Mouse (Mus musculus) midbrain, embryonic 10.5 days (tissue): ENCODE data around the gene Lta. TPM values are rescaled to one million over a fixed set of nuclear protein-coding genes. Genes with fewer than 3 reads are reported as not detected.

ENCODE experiments used
- DNase-seq: peaks from one replicate; pipeline ENCODE4 v3.0.0-alpha.2; 2017; ENCODE audit warnings: low spot score
- H3K27ac ChIP-seq: fragments of 300-500 bp; sonication (generic); replicated peaks from 2 replicates; pipeline ENCODE4 v1.5.1; 2016; ENCODE audit warnings: mild to moderate bottlenecking
- H3K27me3 ChIP-seq: fragments of 300-500 bp; sonication (generic); 2 replicates; pipeline ENCODE4 v1.6.1; 2016; ENCODE audit warnings: low read depth, mild to moderate bottlenecking; ENCODE audit not compliant: poor library complexity, severe bottlenecking
- H3K36me3 ChIP-seq: fragments of 300-500 bp; sonication (generic); 2 replicates; pipeline ENCODE4 v1.6.1; 2016; ENCODE audit warnings: mild to moderate bottlenecking, moderate library complexity
- H3K4me1 ChIP-seq: fragments of 300-500 bp; sonication (generic); 2 replicates; pipeline ENCODE4 v1.6.1; 2016
- H3K4me3 ChIP-seq: fragments of 300-500 bp; sonication (generic); 2 replicates; pipeline ENCODE4 v1.5.1; 2016; ENCODE audit warnings: mild to moderate bottlenecking, moderate library complexity
- H3K9me3 ChIP-seq: fragments of 300-500 bp; sonication (generic); replicated peaks from 2 replicates; pipeline ENCODE4 v1.6.1; 2016; ENCODE audit warnings: mild to moderate bottlenecking
- WGBS: fragments of 180-500 bp; shearing (Covaris S2); methylation state at CpG from one replicate; pipeline ENCODE4 v1.1.7; 2016; 5-methylcytosine and 5-hydroxymethylcytosine counted together
- polyA plus RNA-seq: library from polyadenylated mRNA; unstranded; fragments of >200 nt; fragmentation: Nextera tagmentation; extraction: Ambion mirVana; gene quantifications from 2 replicates; pipeline ENCODE4 v1.2.1, GENCODE M21; 2016

Lta gene
- polyA plus RNA-seq, 1 experiment from 2014 or later, result not detected

- H3K4me1 ChIP-seq, result peaks cover 8% of the 10 kb centered on the region; the same call in 1 of the 2 replicates
- H3K27ac ChIP-seq, result no peak overlapping the region; the same call in 1 of the 2 replicates
- 86% methylated on average over 18 of the region's 18 CpGs for WGBS
- H3K4me3 ChIP-seq, result no peak overlapping the region
- peaks cover 51% of the 10 kb centered on the region for H3K36me3 ChIP-seq
- no peak for DNase-seq
- no peaks in the 10 kb centered on the region for H3K27me3 ChIP-seq
- no peaks in the 10 kb centered on the region for H3K9me3 ChIP-seq
These were observed 13.5 kb upstream of the Lta start for GRCm38 (mm10) chr17:35218516-35219193.

- Histone ChIP-seq H3K4me1 (peaks cover 16% of the 10 kb centered on the region), H3K9me3 (no peaks in the 10 kb centered on the region), H3K27me3 (no peaks in the 10 kb centered on the region), H3K27ac (no peak overlapping the region), H3K36me3 (0 out of 2 replicates have a peak, but pooled peaks cover 2% of the 10 kb centered on the region), H3K4me3 (no peak overlapping the region)
- 92% methylated on average over 5 of the region's 5 CpGs for WGBS
- no peak for DNase-seq
These were observed 7.9 kb upstream of the Lta start for GRCm38 (mm10) chr17:35213071-35213470.

GRCm38 (mm10) chr17:35210593-35210992 lies 5.4 kb upstream of the Lta start:
- Histone ChIP-seq H3K9me3 (no peaks in the 10 kb centered on the region), H3K27me3 (peaks cover under 1% of the 10 kb centered on the region; the same call in 1 of the 2 replicates), H3K27ac (no peak overlapping the region), H3K36me3 (no peaks in the 10 kb centered on the region), H3K4me3 (no peak overlapping the region), H3K4me1 (peaks cover 16% of the 10 kb centered on the region)
- DNase-seq, result no peak
- WGBS, result 81% methylated on average over 3 of the region's 3 CpGs

- Histone ChIP-seq H3K9me3 (no peaks in the 10 kb centered on the region), H3K27me3 (peaks cover 6% of the 10 kb centered on the region), H3K36me3 (no peaks in the 10 kb centered on the region), H3K4me3 (no peak overlapping the region), H3K27ac (no peak overlapping the region), H3K4me1 (peaks cover 16% of the 10 kb centered on the region)
- WGBS, result 82% methylated on average over 12 of the region's 12 CpGs
- DNase-seq, result no peak
These were observed 4.8 kb upstream of the Lta start for GRCm38 (mm10) chr17:35209785-35210535.

- no peaks in the 10 kb centered on the region for H3K36me3 ChIP-seq
- H3K4me3 ChIP-seq, result no peak overlapping the region
- 60% methylated on average over 10 of the region's 10 CpGs for WGBS
- H3K4me1 ChIP-seq, result peaks cover 17% of the 10 kb centered on the region
- H3K27ac ChIP-seq, result no peak overlapping the region
- H3K27me3 ChIP-seq, result peaks cover 52% of the 10 kb centered on the region
- no peaks in the 10 kb centered on the region for H3K9me3 ChIP-seq
- DNase-seq, result no peak
These were observed 224 bp upstream of the Lta start for GRCm38 (mm10) chr17:35205380-35205769.

GRCm38 (mm10) chr17:35202442-35202841 lies 2.7 kb downstream of the Lta start:
- 83% methylated on average over 4 of the region's 4 CpGs for WGBS
- Histone ChIP-seq H3K36me3 (no peaks in the 10 kb centered on the region), H3K9me3 (no peaks in the 10 kb centered on the region), H3K27me3 (peaks cover 67% of the 10 kb centered on the region), H3K4me1 (peaks cover 12% of the 10 kb centered on the region; the same call in 1 of the 2 replicates), H3K27ac (no peak overlapping the region), H3K4me3 (no peak overlapping the region)
- no peak for DNase-seq

GRCm38 (mm10) chr17:35201787-35202186 lies 3.4 kb downstream of the Lta start, which contains the start of gene Tnf:
Gene Tnf, minus strand, starts transcription at chr17:35202007.
- DNase-seq, result no peak
- 55% methylated on average over 13 of the region's 13 CpGs for WGBS
- peaks cover 74% of the 10 kb centered on the region for H3K27me3 ChIP-seq

GRCm38 (mm10) chr17:35201128-35201527 lies 4.0 kb downstream of the Lta start:
- Histone ChIP-seq H3K9me3 (no peaks in the 10 kb centered on the region), H3K27me3 (peaks cover 80% of the 10 kb centered on the region), H3K4me3 (no peak overlapping the region), H3K27ac (no peak overlapping the region), H3K4me1 (peaks cover 15% of the 10 kb centered on the region), H3K36me3 (no peaks in the 10 kb centered on the region)
- DNase-seq, result no peak
- 76% methylated on average over 11 of the region's 11 CpGs for WGBS

More at GRCm38 (mm10) chr17:35201787-35202186, 3.4 kb downstream of the Lta start, which contains the start of gene Tnf:
- H3K27ac ChIP-seq, result no peak within 1 kb of the TSS
- no peaks in the 10 kb centered on the region for H3K36me3 ChIP-seq
- no peak within 1 kb of the TSS for H3K4me3 ChIP-seq
- peaks cover 12% of the 10 kb centered on the region; the same call in 1 of the 2 replicates for H3K4me1 ChIP-seq
- no peaks in the 10 kb centered on the region for H3K9me3 ChIP-seq

GRCm38 (mm10) chr17:35200398-35200797 lies 4.8 kb downstream of the Lta start:
- Histone ChIP-seq H3K4me3 (no peak overlapping the region), H3K27ac (no peak overlapping the region), H3K4me1 (peaks cover 22% of the 10 kb centered on the region), H3K27me3 (peaks cover 86% of the 10 kb centered on the region), H3K36me3 (no peaks in the 10 kb centered on the region), H3K9me3 (no peaks in the 10 kb centered on the region)
- WGBS, result 84% methylated on average over 11 of the region's 11 CpGs
- no peak for DNase-seq

- Histone ChIP-seq H3K36me3 (no peaks in the 10 kb centered on the region), H3K27me3 (peaks cover 86% of the 10 kb centered on the region), H3K27ac (no peak overlapping the region), H3K4me1 (peaks cover 36% of the 10 kb centered on the region), H3K4me3 (no peak overlapping the region), H3K9me3 (no peaks in the 10 kb centered on the region)
- DNase-seq, result no peak
- WGBS, result 34% methylated on average over 8 of the region's 8 CpGs
These were observed 6.2 kb downstream of the Lta start for GRCm38 (mm10) chr17:35198946-35199345.

GRCm38 (mm10) chr17:35198029-35198428 lies 7.1 kb downstream of the Lta start:
- no peak overlapping the region for H3K4me3 ChIP-seq
- H3K36me3 ChIP-seq, result no peaks in the 10 kb centered on the region
- no peak overlapping the region for H3K27ac ChIP-seq
- DNase-seq, result no peak
- H3K4me1 ChIP-seq, result peaks cover 36% of the 10 kb centered on the region
- peaks cover 86% of the 10 kb centered on the region for H3K27me3 ChIP-seq
- no peaks in the 10 kb centered on the region for H3K9me3 ChIP-seq
- WGBS, result 64% methylated on average over 7 of the region's 7 CpGs

- peaks cover 36% of the 10 kb centered on the region for H3K4me1 ChIP-seq
- peaks cover 79% of the 10 kb centered on the region for H3K27me3 ChIP-seq
- H3K36me3 ChIP-seq, result no peaks in the 10 kb centered on the region
- H3K4me3 ChIP-seq, result no peak overlapping the region
- no peak for DNase-seq
- WGBS, result 36% methylated on average over 6 of the region's 6 CpGs
- H3K27ac ChIP-seq, result no peak overlapping the region
- no peaks in the 10 kb centered on the region for H3K9me3 ChIP-seq
These were observed 8.0 kb downstream of the Lta start for GRCm38 (mm10) chr17:35197126-35197525.

GRCm38 (mm10) chr17:35196321-35196641 lies 8.9 kb downstream of the Lta start:
- Histone ChIP-seq H3K4me1 (peaks cover 29% of the 10 kb centered on the region), H3K9me3 (no peaks in the 10 kb centered on the region), H3K4me3 (peak overlapping the region; percentile 59), H3K36me3 (no peaks in the 10 kb centered on the region), H3K27me3 (peaks cover 71% of the 10 kb centered on the region), H3K27ac (no peak overlapping the region)
- 34% methylated on average over 9 of the region's 9 CpGs for WGBS
- no peak for DNase-seq
